In genomic region chr2:32682721-32683417, GRCm38 (mm10) we compare ENCODE assay signal across 27 mouse cellular contexts. TPM values are rescaled to one million over a fixed set of nuclear protein-coding genes. Genes with fewer than 3 reads are reported as not detected.
A peak's percentile ranks its signal among the peaks of the same experiment; 100 is the strongest.
DNase-seq lines count a peak whose midpoint lies in the region; ATAC-seq and TF ChIP-seq lines count a peak whose summit lies in the region.
"Had no signal": no experiment of that assay in that cellular context is flagged by ENCODE, and none has a peak within 500 bp of the region (broad histone marks: within the 10 kb centered on the region; RNA-seq: fewer than 3 reads in every experiment).

No protein-coding gene starts in this region.

- no peak overlapping the region for H3K4me3 ChIP-seq in intestine, embryonic 15.5 days (replicated peaks)
- no peak overlapping the region for H3K4me3 ChIP-seq in intestine, postnatal 0 days (ENCODE audit: low read depth, low read length)
- no peak overlapping the region for H3K4me3 ChIP-seq in intestine, embryonic 16.5 days (ENCODE audit: low read length)
- H3K4me3 ChIP-seq: heart, embryonic 15.5 days; hindbrain, embryonic 12.5 days; layer of hippocampus, adult 2 months; neural tube, embryonic 12.5 days; stomach, embryonic 15.5 days had no signal

- peak overlapping the region; percentile 29; the same call in 1 of the 2 replicates for H3K27ac ChIP-seq in intestine, embryonic 15.5 days
- H3K27ac ChIP-seq in intestine, postnatal 0 days (ENCODE audit: low read depth, low read length) = no peak overlapping the region
- peak overlapping the region; percentile 9 for H3K27ac ChIP-seq in intestine, embryonic 16.5 days (ENCODE audit: low read length)
- H3K27ac ChIP-seq: heart, embryonic 15.5 days; hindbrain, embryonic 12.5 days; layer of hippocampus, adult 2 months; neural tube, embryonic 12.5 days; stomach, embryonic 15.5 days had no signal

- peaks cover 28% of the 10 kb centered on the region for H3K4me1 ChIP-seq in intestine, embryonic 15.5 days (replicated peaks)
- peaks cover 9% of the 10 kb centered on the region for H3K4me1 ChIP-seq in intestine, postnatal 0 days (replicated peaks; ENCODE audit: control insufficient read depth, insufficient read depth, low read length)
- peaks cover 36% of the 10 kb centered on the region for H3K4me1 ChIP-seq in intestine, embryonic 16.5 days (ENCODE audit: control insufficient read depth, insufficient read depth, low read length)

- H3K9me3 ChIP-seq in intestine, embryonic 15.5 days = no peaks in the 10 kb centered on the region
- H3K9me3 ChIP-seq in intestine, postnatal 0 days (ENCODE audit: control insufficient read depth) = no peaks in the 10 kb centered on the region
- H3K9me3 ChIP-seq in intestine, embryonic 16.5 days (ENCODE audit: control insufficient read depth, low read length) = no peaks in the 10 kb centered on the region
- H3K9me3 ChIP-seq: G1E; heart, embryonic 15.5 days; hindbrain, embryonic 12.5 days; neural tube, embryonic 12.5 days; stomach, embryonic 15.5 days had no signal

- 76% methylated on average over 14 of the region's 14 CpGs for WGBS in intestine, embryonic 15.5 days
- WGBS in intestine, postnatal 0 days = 79% methylated on average over 14 of the region's 14 CpGs
- 78% methylated on average over 14 of the region's 14 CpGs for WGBS in intestine, embryonic 16.5 days

- H3K27me3 ChIP-seq in intestine, embryonic 15.5 days (replicated peaks) = no peaks in the 10 kb centered on the region
- no peaks in the 10 kb centered on the region for H3K27me3 ChIP-seq in intestine, postnatal 0 days (replicated peaks; ENCODE audit: control insufficient read depth, insufficient read depth, low read length)
- H3K27me3 ChIP-seq in intestine, embryonic 16.5 days (replicated peaks; ENCODE audit: control insufficient read depth, insufficient read depth, low read length) = no peaks in the 10 kb centered on the region
- H3K27me3 ChIP-seq: heart, embryonic 15.5 days; hindbrain, embryonic 12.5 days; neural tube, embryonic 12.5 days; stomach, embryonic 15.5 days had no signal

- peaks cover 43% of the 10 kb centered on the region for H3K36me3 ChIP-seq in intestine, embryonic 15.5 days
- peaks cover 78% of the 10 kb centered on the region for H3K36me3 ChIP-seq in intestine, postnatal 0 days (ENCODE audit: control insufficient read depth, insufficient read depth)
- peaks cover 19% of the 10 kb centered on the region for H3K36me3 ChIP-seq in intestine, embryonic 16.5 days (ENCODE audit: control insufficient read depth, insufficient read depth, low read length)

- no peak overlapping the region for H3K4me2 ChIP-seq in intestine, embryonic 15.5 days (replicated peaks)
- H3K4me2 ChIP-seq in intestine, postnatal 0 days (replicated peaks; ENCODE audit: low read depth) = no peak overlapping the region
- H3K4me2 ChIP-seq in intestine, embryonic 16.5 days (ENCODE audit: low read depth, low read length) = no peak overlapping the region
- H3K4me2 ChIP-seq: heart, embryonic 15.5 days; hindbrain, embryonic 12.5 days; liver, embryonic 11.5 days; midbrain, embryonic 11.5 days; neural tube, embryonic 12.5 days; stomach, embryonic 15.5 days had no signal

- peak; percentile 96 for DNase-seq in heart, adult 11 months
- no peak for DNase-seq in heart, adult 9 months (ENCODE audit: low spot score in 2 of 2)
- peak; percentile 19 for DNase-seq in brain, adult 2 months (ENCODE audit: low read depth, low spot score)
- no peak for DNase-seq in Muller cell, postnatal 12 days (ENCODE audit: inconsistent ontology term)
- no peak for DNase-seq in adrenal gland, postnatal 36 days
- DNase-seq: adrenal gland, adult 2 months; cerebellum, adult 18-20 months; cerebellum, postnatal 14 days; kidney, adult 8-10 months; kidney, postnatal 25 days; liver, postnatal 0 days; thymus, adult 18-20 months; thymus, postnatal 4 days had no signal

- no peak for ATAC-seq in intestine, embryonic 15.5 days
- no peak for ATAC-seq in intestine, postnatal 0 days
- no peak for ATAC-seq in intestine, embryonic 16.5 days
- ATAC-seq: forebrain, embryonic 14.5 days; liver, postnatal 0 days; lung, postnatal 0 days had no signal

- no peak overlapping the region for H3K9ac ChIP-seq in intestine, embryonic 15.5 days
- no peak overlapping the region for H3K9ac ChIP-seq in intestine, postnatal 0 days (ENCODE audit: low read depth, low read length)
- no peak overlapping the region for H3K9ac ChIP-seq in intestine, embryonic 16.5 days (ENCODE audit: low read depth, low read length)
- H3K9ac ChIP-seq: heart, embryonic 15.5 days; hindbrain, embryonic 12.5 days; liver, postnatal 0 days; neural tube, embryonic 12.5 days; stomach, embryonic 15.5 days had no signal

- TF ChIP-seq CTCF in intestine, postnatal 0 days (IDR thresholded peaks at IDR 0.05; ENCODE audit: low read depth) = no peak

RNA-seq across cellular contexts. Expression of gene Fpgs, which starts 21.1 kb away (rescaled TPM):
- polyA plus RNA-seq in intestine, embryonic 15.5 days (2015; fragmentation: Nextera tagmentation; extraction: Ambion mirVana) = 30.1 and 35.5 TPM in 2 replicates
- 12.4 and 15.2 TPM in 2 replicates for polyA plus RNA-seq in intestine, postnatal 0 days (2015; fragmentation: Nextera tagmentation; extraction: Ambion mirVana)
- 29.8 and 32.0 TPM in 2 replicates for polyA plus RNA-seq in intestine, embryonic 16.5 days (2015; fragmentation: Nextera tagmentation; extraction: Ambion mirVana)
- 10 to 100 TPM; 12.8 to 14.9 TPM for total RNA-seq in adrenal gland, postnatal 36 days (2021)

RNA-seq across cellular contexts. Expression of gene Cdk9, which starts 30.0 kb away (rescaled TPM):
- polyA plus RNA-seq in intestine, embryonic 15.5 days (2015; fragmentation: Nextera tagmentation; extraction: Ambion mirVana) = 95.7 and 99.6 TPM in 2 replicates
- polyA plus RNA-seq in intestine, postnatal 0 days (2015; fragmentation: Nextera tagmentation; extraction: Ambion mirVana) = 54.0 and 62.2 TPM in 2 replicates
- polyA plus RNA-seq in intestine, embryonic 16.5 days (2015; fragmentation: Nextera tagmentation; extraction: Ambion mirVana) = 83.4 and 86.0 TPM in 2 replicates
- total RNA-seq in adrenal gland, postnatal 36 days (2021) = 10 to 100 TPM; 74.7 to 76.3 TPM

RNA-seq across cellular contexts. Expression of gene Eng, which starts 36.5 kb away (rescaled TPM):
- polyA plus RNA-seq in intestine, embryonic 15.5 days (2015; fragmentation: Nextera tagmentation; extraction: Ambion mirVana) = 62.6 and 63.2 TPM in 2 replicates
- 32.2 and 34.1 TPM in 2 replicates for polyA plus RNA-seq in intestine, postnatal 0 days (2015; fragmentation: Nextera tagmentation; extraction: Ambion mirVana)
- polyA plus RNA-seq in intestine, embryonic 16.5 days (2015; fragmentation: Nextera tagmentation; extraction: Ambion mirVana) = 66.8 and 70.3 TPM in 2 replicates
- 10 to 100 TPM; 96.0 to 97.8 TPM for total RNA-seq in adrenal gland, postnatal 36 days (2021)

RNA-seq across cellular contexts. Expression of gene Sh2d3c, which starts 38.0 kb away (rescaled TPM):
- polyA plus RNA-seq in intestine, embryonic 15.5 days (2015; fragmentation: Nextera tagmentation; extraction: Ambion mirVana) = 27.8 and 28.6 TPM in 2 replicates
- polyA plus RNA-seq in intestine, postnatal 0 days (2015; fragmentation: Nextera tagmentation; extraction: Ambion mirVana) = 11.2 and 11.7 TPM in 2 replicates
- polyA plus RNA-seq in intestine, embryonic 16.5 days (2015; fragmentation: Nextera tagmentation; extraction: Ambion mirVana) = 26.1 and 26.5 TPM in 2 replicates
- 10 to 100 TPM; 13.0 to 18.9 TPM for total RNA-seq in adrenal gland, postnatal 36 days (2021)

RNA-seq across cellular contexts. Expression of gene 6330409D20Rik, which starts 57.9 kb away (rescaled TPM):
- 0.13 and 0.34 TPM in 2 replicates for polyA plus RNA-seq in intestine, embryonic 15.5 days (2015; fragmentation: Nextera tagmentation; extraction: Ambion mirVana)
- polyA plus RNA-seq in intestine, postnatal 0 days (2015; fragmentation: Nextera tagmentation; extraction: Ambion mirVana) = 0.18 TPM in 2 replicates
- polyA plus RNA-seq in intestine, embryonic 16.5 days (2015; fragmentation: Nextera tagmentation; extraction: Ambion mirVana) = 0.26 TPM in 1 of 2 replicates, not detected in the other
- not detected for total RNA-seq in adrenal gland, postnatal 36 days (2021)
- total RNA-seq: adrenal gland, adult 2 months; G1E; gastrocnemius, postnatal 4 days had no signal
- polyA plus RNA-seq: adrenal gland, adult 2 months; G1E; liver, embryonic 11.5 days; liver, postnatal 0 days had no signal

Comparison
In these comparisons a context has a peak if more than half of its experiments do, and no peak if none do; other contexts are left out.
1. DNase-seq: peak in heart, adult 11 months (single experiment) and brain, adult 2 months (single experiment); none in heart, adult 9 months (0 of 2), Muller cell, postnatal 12 days (single experiment) and adrenal gland, postnatal 36 days (0 of 2).